Mouse (Mus musculus) E14TG2a.4 (cell line): ENCODE data around the gene C1qtnf9.

Experiments
- CTCF ChIP-seq: conservative IDR thresholded peaks from 2 replicates; pipeline ENCODE4 v1.5.1; 2014; ENCODE audit warnings: low read length
- NANOG ChIP-seq: IDR thresholded peaks from 2 replicates; pipeline ENCODE4 v1.6.1; 2014; ENCODE audit warnings: borderline replicate concordance, low read length, mixed read lengths
- POU5F1 ChIP-seq: IDR thresholded peaks from 2 replicates; pipeline ENCODE4 v1.6.1; 2014; ENCODE audit warnings: low read length, borderline replicate concordance

GRCm38 (mm10) chr14:60811547-60811946 is 43.6 kb downstream of the C1qtnf9 start:
- TF ChIP-seq CTCF, result no peak
- no peak for TF ChIP-seq POU5F1
- TF ChIP-seq NANOG, result no peak
